Mouse (Mus musculus) gonadal fat pad, adult 2 months (tissue): ENCODE results near the gene Gm2832. TPM values are rescaled to one million over a fixed set of nuclear protein-coding genes. Genes with fewer than 3 reads are reported as not detected.
"Not testable (repeated sequence)": the region's sequence is repeated elsewhere in the genome, so short reads cannot be mapped to it uniquely, and the experiment has no call there.

Experiments used
- DNase-seq: peaks from one replicate; pipeline ENCODE4 v3.0.0-alpha.2; 2012; ENCODE audit warnings: low read depth
- polyA plus RNA-seq: library from polyadenylated mRNA; depleted of rRNA; stranded (reverse); fragments of >200 nt; gene quantifications from 2 replicates; pipeline ENCODE4 v1.2.3, GENCODE M21; 2012; rRNA removed

Gene Gm2832
- not detected in 2 replicates for polyA plus RNA-seq

DNA sequence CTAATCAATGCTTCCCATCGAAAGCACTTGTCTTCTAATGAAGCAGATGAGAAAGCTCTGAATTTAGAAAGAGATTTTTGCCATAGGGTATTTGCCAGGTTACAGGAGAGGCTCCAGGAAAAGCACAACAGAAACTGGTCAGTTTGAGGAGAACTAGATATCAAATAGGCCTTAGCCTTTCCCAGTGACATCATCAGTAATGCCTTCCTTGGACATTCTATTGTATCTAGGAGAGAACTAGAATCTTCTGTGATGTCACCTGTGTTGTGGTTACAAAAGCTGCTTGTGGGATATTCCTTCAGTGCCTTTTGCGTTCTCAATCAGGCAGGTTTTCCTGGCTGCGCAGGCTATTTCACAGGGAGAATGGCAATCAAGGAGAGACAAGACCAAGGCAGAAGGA is at the start of gene Gm2832:
Gene Gm2832, plus strand, starts transcription at position 301 of the 400 bp plus-strand sequence.
- not testable (repeated sequence) for DNase-seq

DNA sequence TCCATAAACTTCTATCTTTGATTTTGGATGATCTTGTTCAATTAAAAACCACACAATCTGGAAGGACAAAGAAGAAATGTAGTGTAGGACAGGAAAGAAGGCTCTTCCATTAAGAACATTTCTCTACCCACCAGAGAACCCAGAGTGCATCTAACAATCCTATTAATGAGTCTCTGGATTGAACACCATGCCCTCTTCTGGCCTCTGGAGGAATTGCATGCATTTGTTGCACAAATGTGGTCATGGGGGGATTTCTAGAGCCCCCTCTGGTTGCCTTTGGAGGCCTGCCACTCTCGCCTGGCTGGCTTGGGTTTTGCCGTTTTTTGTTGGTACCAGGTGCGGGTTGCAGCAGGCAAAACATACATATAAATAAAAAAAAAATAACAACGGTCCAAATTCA is 15.3 kb upstream of the Gm2832 start:
- DNase-seq = not testable (repeated sequence)

DNA sequence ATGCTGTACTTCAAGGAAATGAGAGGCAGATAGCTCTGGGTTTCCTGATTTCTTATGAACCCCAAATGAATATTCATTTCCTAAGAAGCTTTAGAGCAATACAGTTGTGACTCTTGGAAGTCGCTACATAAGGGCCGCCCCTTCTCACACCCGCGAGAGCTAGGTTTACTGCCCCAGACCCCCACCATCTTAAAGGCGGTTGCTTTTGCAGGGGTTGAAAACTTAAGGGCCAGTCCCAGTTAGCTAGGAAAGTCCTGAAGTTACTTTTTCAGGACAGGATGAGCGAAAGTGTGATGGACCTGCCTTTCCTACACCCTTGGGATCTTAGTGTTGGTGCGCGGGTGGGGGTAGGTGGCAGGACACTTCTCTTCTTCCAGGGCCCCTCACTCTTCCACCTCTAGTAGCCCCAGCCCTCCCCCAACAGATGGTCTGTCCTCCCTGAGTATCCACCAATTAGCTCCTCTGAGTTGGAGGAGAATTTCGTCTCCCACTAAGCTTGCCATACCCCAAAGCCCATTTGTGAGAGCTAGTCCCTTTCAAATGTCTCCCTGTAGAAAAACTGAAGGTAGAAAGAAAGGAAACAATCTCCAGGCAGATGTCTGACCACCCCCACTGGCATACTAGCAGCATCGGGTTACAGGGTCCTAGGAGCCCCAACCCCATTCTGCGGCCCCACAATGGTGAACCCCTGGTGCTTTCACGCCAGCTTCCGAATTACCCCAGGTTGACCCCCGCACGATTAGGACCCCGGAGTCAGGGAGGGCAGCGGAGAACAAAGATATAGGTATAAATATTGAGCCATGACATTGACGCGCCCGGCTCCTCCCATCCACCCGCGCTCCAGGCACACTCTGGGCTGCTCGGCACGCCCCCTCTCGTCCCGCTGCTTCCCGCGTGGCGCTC is 14.5 kb upstream of the Gm2832 start:
- DNase-seq = not testable (repeated sequence)

DNA sequence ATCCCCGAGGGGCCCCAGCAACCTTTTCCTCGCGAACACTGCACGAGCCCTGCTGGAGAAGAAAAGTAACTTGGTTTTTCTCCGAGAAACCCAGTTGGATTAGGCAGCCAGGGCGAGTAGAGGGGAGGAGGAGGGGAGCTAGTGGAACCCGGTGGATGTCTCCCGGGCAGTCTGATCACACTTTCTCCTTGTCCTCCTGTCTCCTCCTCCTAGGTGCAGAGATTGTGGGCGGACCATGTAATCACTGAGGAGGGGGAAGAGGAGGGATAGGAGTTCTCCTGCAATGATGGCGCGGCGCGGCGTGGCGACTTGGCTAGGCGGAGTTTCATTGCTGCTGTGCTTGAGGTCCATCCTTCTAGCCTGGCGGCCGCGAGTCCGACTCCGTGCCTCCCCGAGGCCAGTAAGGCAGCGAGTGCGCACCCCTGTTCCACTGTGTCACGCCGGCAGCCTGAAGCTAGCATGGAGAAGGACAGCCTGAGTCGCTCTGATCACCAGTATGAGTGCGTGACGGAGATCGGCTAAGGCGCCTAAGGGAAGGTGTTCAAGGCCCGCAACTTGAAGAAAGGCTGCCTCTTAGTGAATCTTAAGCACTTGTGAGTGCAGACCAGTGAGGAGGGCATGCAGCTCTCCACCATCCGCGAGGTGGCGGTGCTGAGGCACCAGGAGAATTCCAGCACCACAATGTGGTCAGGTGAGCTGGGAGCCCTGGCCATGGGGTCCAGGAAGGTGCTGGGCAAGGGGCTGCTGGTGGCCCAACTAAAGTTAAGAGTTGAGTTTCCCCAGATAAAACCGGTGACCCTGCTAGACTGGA is 13.6 kb upstream of the Gm2832 start:
- DNase-seq = not testable (repeated sequence)

DNA sequence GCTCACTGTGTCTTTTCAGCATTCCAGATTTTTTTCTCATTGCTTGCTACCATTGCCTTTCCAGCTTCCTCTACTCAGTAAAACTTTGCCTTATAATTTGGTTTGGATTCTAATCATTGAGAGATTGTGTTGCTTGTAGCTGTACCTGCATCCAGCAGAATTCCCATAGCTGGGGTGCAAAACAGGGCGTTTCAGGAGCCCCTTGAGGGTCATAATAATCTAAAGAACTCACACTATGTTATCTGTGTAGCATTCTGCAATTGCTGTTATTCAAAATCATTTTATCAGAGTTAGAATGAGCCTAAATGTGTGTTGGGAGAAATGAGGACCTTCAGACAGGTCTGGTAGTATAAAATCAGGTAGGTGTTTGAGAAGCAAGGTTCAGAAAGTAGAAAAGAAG is 7.4 kb downstream of the Gm2832 start:
- not testable (repeated sequence) for DNase-seq

Other genes with a start within 250 kb of the Gm2832 start
- gene Dydc2, start 209.6 kb upstream of the Gm2832 start, polyA plus RNA-seq = 0.19 and 0.22 TPM in 2 replicates
- gene Dydc1, start 205.9 kb upstream of the Gm2832 start, polyA plus RNA-seq = 0.22 TPM in 1 of 2 replicates, not detected in the other
- gene Mat1a, start 173.8 kb upstream of the Gm2832 start, polyA plus RNA-seq = 0.49 and 1.2 TPM in 2 replicates
- gene Sftpa1, start 147.0 kb upstream of the Gm2832 start, polyA plus RNA-seq = not detected in 2 replicates
- not detected in 2 replicates for gene Mbl1, start 127.3 kb upstream of the Gm2832 start, polyA plus RNA-seq
- 0.08 and 0.22 TPM in 2 replicates for gene Sftpd, start 93.7 kb upstream of the Gm2832 start, polyA plus RNA-seq
- not detected in 2 replicates for gene Gm5798, start 69.8 kb downstream of the Gm2832 start, polyA plus RNA-seq
- gene Gm7945, start 107.6 kb downstream of the Gm2832 start, polyA plus RNA-seq = not detected in 2 replicates
- gene Gm6482, start 129.5 kb downstream of the Gm2832 start, polyA plus RNA-seq = not detected in 2 replicates
- not detected in 2 replicates for gene Gm7954, start 174.7 kb downstream of the Gm2832 start, polyA plus RNA-seq
- not detected in 2 replicates for gene Gm3486, start 210.7 kb downstream of the Gm2832 start, polyA plus RNA-seq